Mouse (Mus musculus) left cerebral cortex, postnatal 4 days (tissue): Measurements from ENCODE around the gene Ddx3x. TPM values are rescaled to one million over a fixed set of nuclear protein-coding genes. Genes with fewer than 3 reads are reported as not detected.
"Not testable (repeated sequence)": the region's sequence is repeated elsewhere in the genome, so short reads cannot be mapped to it uniquely, and the experiment has no call there.

Experiments
- DNase-seq: peaks from one replicate; pipeline ENCODE4 v3.0.0-alpha.2; 2022
- intact Hi-C: fragments of 180-260 bp; cut with DNase I; formaldehyde crosslinking; loops from one replicate; pipeline ENCODE4 v1.15.1; 2025
- total RNA-seq, 2 experiments: library from RNA; stranded (reverse); gene quantifications; 2 replicates each; pipeline ENCODE4 v1.2.3; 2021

The Ddx3x gene
- total RNA-seq, 2 experiments from 2014 or later, result 176 to 216 TPM

DNA sequence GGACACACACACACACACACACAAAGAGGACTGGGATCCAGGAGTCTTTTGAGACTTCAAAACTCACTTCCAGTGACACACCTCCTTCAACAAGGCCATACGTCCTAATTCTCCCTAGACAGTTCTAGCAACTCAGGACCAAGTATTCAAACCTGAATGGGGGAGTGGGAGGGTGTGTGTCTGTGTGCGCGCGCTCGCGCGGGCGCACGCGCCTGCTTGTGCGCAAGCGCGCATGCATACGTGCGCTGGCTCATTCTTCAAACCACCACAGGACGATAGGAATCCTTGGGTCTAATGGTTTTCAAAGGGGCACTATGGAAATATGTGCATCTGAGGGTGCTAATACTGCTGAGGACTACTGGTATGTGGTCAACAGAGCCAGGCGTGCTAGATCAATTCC is 1.8 kb upstream of the Ddx3x start:
- intact Hi-C loops, result no loop called here

GRCm38 (mm10) chrX:13280037-13280408 is 747 bp upstream of the Ddx3x start:
- intact Hi-C loops, result loop anchor here (5.0 to 10.0 kb wide), 2 partner anchors 38 to 185 kb away; partner anchors contain the start of gene Nyx
- peak; percentile 71 for DNase-seq

More for the DNA sequence above, 1.8 kb upstream of the Ddx3x start:
- DNase-seq, result no peak

- intact Hi-C loops, result loop anchor here (5.0 to 10.0 kb wide), 2 partner anchors 39 to 183 kb away; partner anchors contain the start of gene Nyx
- DNase-seq, result peak; percentile 71
These were observed 739 bp downstream of the Ddx3x start for GRCm38 (mm10) chrX:13281329-13282088.

- intact Hi-C loops, result loop anchor here (5.0 to 10.0 kb wide), 2 partner anchors 40 to 183 kb away; partner anchors contain the start of gene Nyx
- no peak for DNase-seq
These were observed 1.5 kb downstream of the Ddx3x start for GRCm38 (mm10) chrX:13282089-13282850.

DNA sequence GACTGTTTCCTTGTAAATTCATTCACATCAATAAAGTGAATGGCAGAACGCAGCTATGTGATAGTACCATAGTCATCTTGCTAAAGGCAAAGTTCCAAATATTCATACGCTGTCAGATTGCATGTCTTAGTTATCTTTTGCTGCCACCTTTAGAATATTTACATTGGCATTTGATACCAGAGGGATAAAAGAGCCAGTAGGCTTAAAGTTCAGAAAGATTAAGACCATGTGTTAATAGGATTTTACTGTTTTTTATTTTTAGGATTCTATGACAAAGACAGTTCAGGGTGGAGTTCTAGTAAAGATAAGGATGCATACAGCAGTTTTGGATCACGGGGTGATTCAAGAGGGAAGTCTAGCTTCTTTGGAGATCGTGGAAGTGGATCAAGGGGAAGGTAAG is 5.0 kb downstream of the Ddx3x start:
- no peak for DNase-seq
- intact Hi-C loops, result loop anchor here (10.0 kb wide), 1 partner anchor 179 kb away; the partner anchor contains the start of gene Nyx

- DNase-seq, result no peak
- intact Hi-C loops, result no loop called here
These were observed 13.9 kb downstream of the Ddx3x start for GRCm38 (mm10) chrX:13294505-13295228.

GRCm38 (mm10) chrX:13295229-13295571 is 14.4 kb downstream of the Ddx3x start:
- intact Hi-C loops, result no loop called here
- no peak for DNase-seq

DNA sequence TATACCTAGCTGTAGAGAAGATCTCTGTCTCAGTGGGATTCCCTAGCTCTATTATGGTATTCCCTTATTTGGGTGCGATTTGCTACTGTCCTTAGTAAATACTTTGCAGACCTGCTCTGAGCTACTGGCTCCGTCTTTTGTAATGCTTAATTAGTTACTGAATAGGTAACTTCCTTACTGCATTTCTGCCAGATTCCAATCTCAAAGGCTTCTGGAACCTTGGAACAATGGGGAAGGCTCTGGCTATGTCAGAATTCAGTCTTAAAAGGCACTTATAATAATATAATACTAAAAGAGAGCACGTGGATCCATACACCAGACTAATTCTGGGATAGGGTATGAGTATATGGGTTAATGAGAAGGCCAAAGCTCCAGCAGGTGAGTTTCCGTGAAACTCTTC is 15.5 kb downstream of the Ddx3x start:
- intact Hi-C loops, DNase-seq: not testable (repeated sequence)

DNA sequence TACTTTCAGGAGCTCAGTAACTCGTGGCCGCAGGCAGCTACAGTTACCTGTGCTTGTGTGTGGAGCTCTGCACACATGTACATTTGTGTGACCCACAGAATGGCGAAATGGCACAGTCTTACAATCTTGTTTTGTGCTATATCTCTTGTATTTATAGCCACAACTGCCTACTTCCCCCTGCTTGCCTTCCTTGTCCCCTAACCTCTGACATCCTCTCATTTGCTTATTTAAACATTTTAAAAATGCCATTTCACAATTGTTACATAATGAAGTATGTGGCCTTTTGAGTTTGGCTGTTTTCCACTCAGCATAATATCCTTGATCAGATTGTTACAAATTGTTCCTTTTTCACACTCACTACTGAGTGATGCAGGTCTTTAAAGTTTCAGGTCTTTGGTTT is 25.4 kb downstream of the Ddx3x start:
- no peak for DNase-seq
- intact Hi-C loops, result no loop called here

GRCm38 (mm10) chrX:13311396-13311795 is 30.6 kb downstream of the Ddx3x start:
- DNase-seq, result no peak
- intact Hi-C loops, result no loop called here

DNA sequence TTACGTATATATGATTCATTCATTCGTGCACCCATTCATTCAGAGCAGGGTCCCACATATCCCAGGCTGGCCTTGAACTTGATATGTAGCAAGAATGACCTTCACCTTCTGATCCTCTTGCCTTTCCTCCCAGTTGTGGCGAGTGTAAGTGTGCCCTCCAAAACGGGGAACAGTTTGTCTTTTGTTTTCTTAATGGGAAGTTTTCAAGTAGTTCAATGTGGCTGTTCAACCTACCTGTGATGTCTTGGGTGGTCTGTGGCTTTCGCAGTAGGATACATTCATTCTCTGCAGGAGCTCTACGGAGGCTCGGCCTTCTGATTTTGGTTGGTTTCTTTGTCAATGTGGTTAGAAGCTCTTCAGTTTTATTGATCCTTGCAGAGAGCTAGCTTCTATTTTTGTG is 48.8 kb downstream of the Ddx3x start:
- intact Hi-C loops, result no loop called here
- no peak for DNase-seq

Other genes starting within 250 kb of the Ddx3x start
- 100 to 1,000 TPM; 266 to 275 TPM for gene Usp9x, start 209.5 kb upstream of the Ddx3x start, total RNA-seq
- 1 to 10 TPM in 1 of 2 experiments, under 1 TPM in 1; 0.54 to 1.1 TPM for gene Nyx, start 185.1 kb downstream of the Ddx3x start, total RNA-seq